Mouse (Mus musculus): ENCODE data around the gene Scg2. TPM values are rescaled to one million over a fixed set of nuclear protein-coding genes. Genes with fewer than 3 reads are reported as not detected.

The Scg2 gene
- polyA plus RNA-seq, 1 experiment from 2014 or later = 12.0 TPM

DNA sequence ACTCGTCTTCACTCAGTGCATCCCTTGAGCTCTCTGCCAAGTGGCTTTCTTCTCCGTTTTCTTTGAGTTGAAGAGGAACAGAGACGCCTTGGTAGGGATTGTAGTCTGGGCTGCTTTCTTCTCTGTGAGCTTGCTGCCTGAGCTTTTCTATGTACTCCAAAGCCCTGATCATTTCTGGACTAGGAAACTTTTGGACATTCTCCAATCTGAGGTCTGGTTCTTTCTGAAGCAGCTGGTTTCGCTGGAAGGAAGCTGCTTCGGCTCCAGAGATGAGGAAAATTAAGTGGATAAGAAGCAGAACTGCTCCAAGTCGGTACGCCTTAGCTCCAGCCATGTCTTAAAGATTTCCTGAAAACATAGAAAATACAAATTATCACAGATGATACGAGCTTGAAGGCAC, 3.2 kb downstream of the Scg2 start:
- H3K4me3 ChIP-seq (replicated peaks) = no peak overlapping the region
- H3K4me2 ChIP-seq = no peak overlapping the region
- no peak overlapping the region for H3K27ac ChIP-seq
- no peak for ATAC-seq (ENCODE audit: low FRiP score)
- no peaks in the 10 kb centered on the region for H3K27me3 ChIP-seq
- H3K9me3 ChIP-seq = no peaks in the 10 kb centered on the region
- WGBS = 89% methylated on average over 8 of the region's 8 CpGs
- H3K9ac ChIP-seq = no peak overlapping the region
- H3K36me3 ChIP-seq (replicated peaks) = no peaks in the 10 kb centered on the region
- H3K4me1 ChIP-seq = peaks cover 6% of the 10 kb centered on the region; the same call in 1 of the 2 replicates

DNA sequence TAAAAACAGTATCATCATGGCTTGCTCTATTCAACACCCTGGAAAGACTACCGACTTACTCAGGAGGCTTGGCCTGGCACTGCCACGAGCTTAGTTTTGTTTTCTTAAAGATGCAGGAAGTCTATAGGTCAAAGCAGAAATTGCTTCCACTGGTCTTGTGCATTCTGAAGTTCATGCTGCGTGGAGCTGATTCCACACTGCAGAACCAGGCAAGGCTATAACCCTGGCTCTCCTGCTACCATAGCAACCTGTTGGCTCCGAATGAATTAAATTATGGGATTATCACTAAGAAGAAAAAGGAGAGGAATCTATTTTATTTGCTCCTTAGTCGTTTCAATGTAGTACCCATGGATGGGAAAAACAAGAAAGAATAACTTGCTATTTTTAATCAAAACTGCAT, 10.9 kb downstream of the Scg2 start:
- ATAC-seq (ENCODE audit: low FRiP score) = no peak
- Histone ChIP-seq H3K9me3 (no peaks in the 10 kb centered on the region), H3K4me2 (no peak overlapping the region), H3K9ac (no peak overlapping the region), H3K27me3 (no peaks in the 10 kb centered on the region), H3K4me1 (no peaks in the 10 kb centered on the region; the same call in 1 of the 2 replicates), H3K36me3 (replicated peaks) (no peaks in the 10 kb centered on the region), H3K27ac (no peak overlapping the region), H3K4me3 (replicated peaks) (no peak overlapping the region)
- WGBS = 47% methylated on average over 5 of the region's 5 CpGs

GRCm38 (mm10) chr1:79415496-79415895, 24.4 kb downstream of the Scg2 start:
- no peak overlapping the region for H3K4me2 ChIP-seq
- no peaks in the 10 kb centered on the region for H3K4me1 ChIP-seq
- H3K9ac ChIP-seq = no peak overlapping the region
- H3K27ac ChIP-seq = no peak overlapping the region
- no peak overlapping the region for H3K4me3 ChIP-seq (replicated peaks)
- H3K27me3 ChIP-seq = no peaks in the 10 kb centered on the region
- no peaks in the 10 kb centered on the region for H3K36me3 ChIP-seq (replicated peaks)
- H3K9me3 ChIP-seq = no peaks in the 10 kb centered on the region
- no peak for ATAC-seq (ENCODE audit: low FRiP score)

- Histone ChIP-seq H3K4me3 (replicated peaks) (no peak overlapping the region), H3K27ac (no peak overlapping the region), H3K4me2 (no peak overlapping the region), H3K4me1 (peaks cover 4% of the 10 kb centered on the region), H3K27me3 (no peaks in the 10 kb centered on the region), H3K9me3 (no peaks in the 10 kb centered on the region), H3K9ac (no peak overlapping the region), H3K36me3 (replicated peaks) (no peaks in the 10 kb centered on the region)
- no peak for ATAC-seq (ENCODE audit: low FRiP score)
- 82% methylated on average over 7 of the region's 7 CpGs for WGBS
Measured at GRCm38 (mm10) chr1:79406337-79406942, 33.5 kb downstream of the Scg2 start.

DNA sequence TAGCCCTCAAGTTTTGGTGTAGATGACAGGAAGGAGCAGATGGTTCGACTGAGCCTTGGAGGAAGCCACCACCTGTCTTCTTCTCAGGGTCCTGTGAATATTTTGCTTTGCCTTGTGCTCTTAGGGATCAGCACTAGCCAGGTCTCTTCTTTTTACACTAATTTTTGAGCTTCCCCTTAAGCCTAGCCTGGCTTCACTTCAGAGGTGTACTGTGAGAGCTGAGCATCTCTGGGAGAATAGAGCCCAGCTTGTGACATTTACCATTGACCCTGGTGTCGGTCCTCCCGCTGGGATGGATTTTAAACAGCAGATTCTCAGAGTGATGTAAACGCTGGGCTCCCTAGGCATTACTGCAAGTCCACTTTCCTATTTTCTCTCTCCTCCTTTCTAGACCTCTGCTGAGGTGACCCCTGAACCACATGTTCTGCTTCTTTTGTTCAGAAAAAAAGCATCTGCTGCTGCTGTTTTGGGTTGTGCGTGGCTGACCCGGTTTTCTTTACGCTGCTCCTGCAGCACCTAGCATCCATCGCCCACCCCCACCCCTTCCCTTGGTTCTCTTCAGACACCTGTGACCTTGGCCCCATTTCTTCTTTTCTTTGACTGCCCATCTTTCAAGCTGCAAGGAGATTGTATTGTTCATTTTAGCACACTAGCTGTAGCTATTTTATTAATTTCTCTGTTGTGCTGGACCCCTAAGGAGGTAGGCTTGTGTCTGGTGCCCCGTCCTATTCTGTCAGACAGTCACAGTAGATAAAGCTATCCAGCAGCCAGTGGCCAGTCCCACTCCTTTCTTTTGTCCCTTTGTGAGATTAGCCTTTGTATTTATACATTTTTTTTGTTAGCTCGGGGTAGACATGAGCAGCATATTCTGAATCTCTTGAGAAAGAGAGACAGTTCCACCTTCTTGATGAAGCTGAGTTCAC, 38.6 kb downstream of the Scg2 start:
- H3K27ac ChIP-seq = no peak overlapping the region

GRCm38 (mm10) chr1:79400284-79400683, 39.6 kb downstream of the Scg2 start:
- WGBS = 81% methylated on average over 5 of the region's 5 CpGs
- Histone ChIP-seq H3K36me3 (replicated peaks) (no peaks in the 10 kb centered on the region), H3K27me3 (no peaks in the 10 kb centered on the region), H3K9me3 (no peaks in the 10 kb centered on the region), H3K27ac (no peak overlapping the region), H3K4me3 (replicated peaks) (no peak overlapping the region), H3K9ac (no peak overlapping the region), H3K4me1 (peaks cover 9% of the 10 kb centered on the region), H3K4me2 (no peak overlapping the region)
- ATAC-seq (ENCODE audit: low FRiP score) = no peak

More for the DNA sequence above, 38.6 kb downstream of the Scg2 start:
- Histone ChIP-seq H3K4me1 (peaks cover 9% of the 10 kb centered on the region), H3K4me2 (no peak overlapping the region), H3K9me3 (no peaks in the 10 kb centered on the region), H3K9ac (no peak overlapping the region), H3K36me3 (replicated peaks) (no peaks in the 10 kb centered on the region), H3K4me3 (replicated peaks) (no peak overlapping the region), H3K27me3 (no peaks in the 10 kb centered on the region)
- 35% methylated on average over 10 of the region's 10 CpGs for WGBS
- no peak for ATAC-seq (ENCODE audit: low FRiP score)

Other genes starting within 250 kb of the Scg2 start
- gene Ap1s3, start 231.9 kb upstream of the Scg2 start, polyA plus RNA-seq (2016; fragmentation: Nextera tagmentation; extraction: Ambion mirVana) = 0.15 TPM in 1 of 2 replicates, not detected in the other